Mouse (Mus musculus) heart, embryonic 16.5 days (tissue): ENCODE measurements around the gene Hbb-y. TPM values are rescaled to one million over a fixed set of nuclear protein-coding genes. Genes with fewer than 3 reads are reported as not detected.
"Not testable (repeated sequence)": the region's sequence is repeated elsewhere in the genome, so short reads cannot be mapped to it uniquely, and the experiment has no call there.

Experiments used
- ATAC-seq: fragments of 200-750 bp; cut with Nextera tagmentation; replicated peaks from 2 replicates; pipeline ENCODE4 v1.8.0; 2017; ENCODE audit warnings: moderate number of reproducible peaks; ENCODE audit not compliant: insufficient read depth, low FRiP score; ENCODE audit errors: extremely low read depth
- H3K27ac ChIP-seq: fragments of 300-500 bp; sonication (generic); 2 replicates; pipeline ENCODE4 v1.5.1; 2014; ENCODE audit warnings: mild to moderate bottlenecking, low read length, control low read depth, moderate library complexity
- H3K27me3 ChIP-seq: fragments of 300-500 bp; sonication (generic); 2 replicates; pipeline ENCODE4 v1.6.1; 2014; ENCODE audit warnings: low read length, mixed read lengths; ENCODE audit not compliant: control insufficient read depth, insufficient read depth
- H3K36me3 ChIP-seq: fragments of 300-500 bp; sonication (generic); 2 replicates; pipeline ENCODE4 v1.6.1; 2014; ENCODE audit not compliant: control insufficient read depth, insufficient read depth
- H3K4me1 ChIP-seq: fragments of 300-500 bp; sonication (generic); 2 replicates; pipeline ENCODE4 v1.6.1; 2014; ENCODE audit warnings: low read length, mixed read lengths; ENCODE audit not compliant: control insufficient read depth, insufficient read depth
- H3K4me2 ChIP-seq: fragments of 300-500 bp; sonication (generic); 2 replicates; pipeline ENCODE4 v1.6.1; 2014; ENCODE audit warnings: low read depth, mild to moderate bottlenecking, control low read depth, low read length
- H3K4me3 ChIP-seq: fragments of 300-500 bp; sonication (generic); 2 replicates; pipeline ENCODE4 v1.5.1; 2014; ENCODE audit warnings: mild to moderate bottlenecking, control low read depth, low read length
- H3K9ac ChIP-seq: fragments of 300-500 bp; sonication (generic); 2 replicates; pipeline ENCODE4 v1.6.1; 2014; ENCODE audit warnings: low read length, control low read depth
- H3K9me3 ChIP-seq: fragments of 300-500 bp; sonication (generic); replicated peaks from 2 replicates; pipeline ENCODE4 v1.6.1; 2016; ENCODE audit warnings: low read length; ENCODE audit not compliant: control insufficient read depth
- WGBS: fragments of 180-500 bp; shearing (Covaris S2); extraction: QIAGEN DNeasy Blood & Tissue Kit; methylation state at CpG from one replicate; pipeline ENCODE4 v1.1.7; 2014; 5-methylcytosine and 5-hydroxymethylcytosine counted together
- polyA plus RNA-seq: library from polyadenylated mRNA; unstranded; fragments of >200 nt; fragmentation: Nextera tagmentation; extraction: Ambion mirVana; gene quantifications from 2 replicates; pipeline ENCODE4 v1.2.1, GENCODE M21; 2015

Hbb-y gene
- polyA plus RNA-seq, 1 experiment from 2014 or later = 147 TPM

- Histone ChIP-seq H3K4me3 (no peak overlapping the region), H3K27ac (no peak overlapping the region), H3K4me1 (no peaks in the 10 kb centered on the region), H3K27me3 (no peaks in the 10 kb centered on the region), H3K9ac (no peak overlapping the region), H3K36me3 (no peaks in the 10 kb centered on the region), H3K9me3 (no peaks in the 10 kb centered on the region), H3K4me2 (no peak overlapping the region)
- 10% methylated on average over 2 of the region's 2 CpGs for WGBS
- no peak for ATAC-seq
Observed at GRCm38 (mm10) chr7:103859076-103859475, 6.1 kb upstream of the Hbb-y start.

DNA sequence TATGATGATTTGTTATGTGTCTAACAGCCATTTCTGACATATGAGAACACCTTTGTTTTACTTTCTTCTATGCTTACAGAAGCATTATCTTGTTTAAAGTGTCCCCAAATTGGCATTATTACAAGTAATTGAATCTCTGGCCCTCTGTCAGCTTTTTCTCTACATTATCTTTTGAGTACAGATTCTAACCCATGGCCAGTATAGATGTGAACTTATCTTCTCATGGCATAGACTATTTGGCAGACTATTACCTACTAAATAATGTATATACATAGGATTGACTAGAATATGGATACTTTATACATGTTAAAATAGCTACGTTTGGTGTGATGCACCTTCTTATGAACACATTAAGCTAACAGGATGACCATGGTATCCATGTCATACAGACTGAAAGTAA, 1.7 kb upstream of the Hbb-y start:
- H3K9ac ChIP-seq = no peak overlapping the region
- no peaks in the 10 kb centered on the region for H3K36me3 ChIP-seq
- no peak overlapping the region for H3K4me2 ChIP-seq
- H3K27ac ChIP-seq = no peak overlapping the region
- 63% methylated on average over 1 of the region's 1 CpGs for WGBS
- H3K4me3 ChIP-seq = no peak overlapping the region
- H3K4me1 ChIP-seq = no peaks in the 10 kb centered on the region
- H3K9me3 ChIP-seq = no peaks in the 10 kb centered on the region
- no peaks in the 10 kb centered on the region for H3K27me3 ChIP-seq
- ATAC-seq = no peak

DNA sequence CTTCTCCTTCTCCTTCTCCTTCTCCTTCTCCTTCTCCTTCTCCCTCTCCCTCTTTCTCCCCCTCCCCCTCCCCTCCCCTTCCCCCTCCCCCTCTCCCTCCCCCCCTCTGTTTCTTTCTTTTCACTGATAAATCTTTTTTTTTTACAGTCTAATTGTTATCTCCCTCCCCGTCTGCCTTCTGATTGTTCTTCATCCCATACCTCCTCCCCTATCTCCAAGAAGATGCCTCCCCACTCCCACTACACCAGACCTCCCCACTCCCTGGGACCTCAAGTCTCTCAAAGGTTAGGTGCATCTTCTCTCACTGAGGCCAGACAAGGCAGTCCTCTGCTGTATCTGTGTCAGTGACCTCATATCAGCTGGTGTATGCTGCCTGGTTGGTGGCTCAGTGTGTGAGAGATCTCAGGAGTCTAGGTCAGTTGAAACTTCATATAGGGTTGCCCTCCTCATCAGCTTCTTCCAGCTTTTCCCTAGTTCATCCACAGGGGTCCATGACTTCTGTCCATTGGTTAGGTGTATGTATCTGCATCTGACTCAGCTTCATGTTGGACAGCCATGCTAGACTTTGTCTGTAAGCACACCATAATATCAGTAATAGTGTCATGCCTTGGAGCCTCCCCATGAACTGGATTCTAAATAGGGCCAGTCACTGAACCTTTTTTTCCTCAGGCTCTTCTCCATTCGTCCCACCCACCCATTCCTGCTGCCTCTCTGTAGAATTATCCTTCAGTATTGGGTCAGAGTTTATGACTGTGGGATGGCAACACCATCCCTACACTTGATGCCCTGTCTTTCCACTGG, 8.3 kb downstream of the Hbb-y start:
- 29% methylated on average over 1 of the region's 2 CpGs for WGBS

DNA sequence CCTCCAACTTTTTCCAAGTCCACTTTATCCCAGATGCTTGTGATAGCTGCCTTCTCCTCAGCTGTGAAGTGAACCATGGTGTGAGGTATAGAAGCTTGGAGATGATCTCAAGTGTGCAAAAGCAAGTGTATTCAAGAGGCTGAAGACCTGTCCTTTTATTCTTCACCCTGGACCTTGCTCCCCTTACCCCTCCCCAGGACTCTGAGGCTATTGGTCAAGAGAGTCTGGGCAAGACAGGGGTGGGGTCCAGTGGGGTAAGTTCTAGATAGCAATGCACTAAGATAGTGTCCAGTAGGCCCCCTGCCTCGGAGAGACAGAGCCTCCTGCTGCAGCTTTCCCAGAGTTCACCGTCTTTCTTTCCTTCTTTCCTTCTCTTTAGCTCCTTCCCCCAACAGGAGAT, 10.0 kb downstream of the Hbb-y start, which contains the start of gene Hbb-bh1:
TSS of gene Hbb-bh1 (minus strand) at position 131 of the 400 bp plus-strand sequence.
- Histone ChIP-seq H3K4me2 (no peak within 1 kb of the TSS), H3K27me3 (no peaks in the 10 kb centered on the region), H3K27ac (no peak within 1 kb of the TSS), H3K4me1 (no peaks in the 10 kb centered on the region), H3K4me3 (no peak within 1 kb of the TSS), H3K9ac (no peak within 1 kb of the TSS), H3K9me3 (no peaks in the 10 kb centered on the region), H3K36me3 (no peaks in the 10 kb centered on the region)
- 58% methylated on average over 2 of the region's 2 CpGs for WGBS
- ATAC-seq = no peak

More for the DNA sequence above, 8.3 kb downstream of the Hbb-y start:
- no peak overlapping the region for H3K4me2 ChIP-seq
- no peak overlapping the region for H3K4me3 ChIP-seq
- H3K36me3 ChIP-seq = no peaks in the 10 kb centered on the region
- ATAC-seq = no peak
- no peak overlapping the region for H3K9ac ChIP-seq
- no peaks in the 10 kb centered on the region for H3K27me3 ChIP-seq
- no peaks in the 10 kb centered on the region for H3K9me3 ChIP-seq
- H3K27ac ChIP-seq = no peak overlapping the region
- no peaks in the 10 kb centered on the region for H3K4me1 ChIP-seq

- H3K4me1 ChIP-seq = no peaks in the 10 kb centered on the region
- 73% methylated on average over 3 of the region's 3 CpGs for WGBS
- no peak within 1 kb of the TSS for H3K4me2 ChIP-seq
- no peak for ATAC-seq
- H3K27me3 ChIP-seq = no peaks in the 10 kb centered on the region
- no peak within 1 kb of the TSS for H3K4me3 ChIP-seq
- no peaks in the 10 kb centered on the region for H3K36me3 ChIP-seq
- H3K27ac ChIP-seq = no peak within 1 kb of the TSS
- H3K9me3 ChIP-seq = no peaks in the 10 kb centered on the region
- H3K9ac ChIP-seq = no peak within 1 kb of the TSS
Observed at GRCm38 (mm10) chr7:103840268-103840667, 12.7 kb downstream of the Hbb-y start, which contains the start of gene Hbb-bh2. Gene Hbb-bh2 (minus strand): TSS chr7:103840520.

GRCm38 (mm10) chr7:103827808-103828207, 25.2 kb downstream of the Hbb-y start, which contains the start of gene Hbb-bs:
Gene Hbb-bs (minus strand): TSS chr7:103828096.
- H3K9ac ChIP-seq = no peak within 1 kb of the TSS
- no peaks in the 10 kb centered on the region for H3K9me3 ChIP-seq
- no peaks in the 10 kb centered on the region for H3K4me1 ChIP-seq
- no peak for ATAC-seq
- no peaks in the 10 kb centered on the region for H3K27me3 ChIP-seq
- WGBS = 91% methylated on average over 4 of the region's 4 CpGs
- no peak within 1 kb of the TSS for H3K4me2 ChIP-seq
- H3K27ac ChIP-seq = no peak within 1 kb of the TSS
- no peaks in the 10 kb centered on the region for H3K36me3 ChIP-seq
- H3K4me3 ChIP-seq = no peak within 1 kb of the TSS

DNA sequence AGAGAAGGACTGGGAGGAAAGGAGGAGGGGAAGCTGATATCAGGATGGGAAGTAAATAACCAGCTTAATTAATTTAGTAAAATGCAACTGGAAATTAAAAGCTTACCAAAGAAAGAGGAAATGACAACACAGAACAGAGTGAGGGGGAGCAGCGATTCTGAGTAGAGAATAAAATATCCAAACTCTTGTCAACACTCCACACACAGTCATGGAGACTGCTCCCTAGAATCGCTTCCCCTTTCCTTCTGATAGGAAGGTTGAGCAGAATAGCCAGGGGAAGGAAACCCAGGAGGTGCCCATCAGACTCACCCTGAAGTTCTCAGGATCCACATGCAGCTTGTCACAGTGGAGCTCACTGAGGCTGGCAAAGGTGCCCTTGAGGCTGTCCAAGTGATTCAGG, 25.9 kb downstream of the Hbb-y start:
- H3K27ac ChIP-seq, H3K4me2 ChIP-seq, H3K9me3 ChIP-seq, H3K27me3 ChIP-seq, ATAC-seq, H3K4me3 ChIP-seq, H3K9ac ChIP-seq, H3K36me3 ChIP-seq, H3K4me1 ChIP-seq: not testable (repeated sequence)
- WGBS = no CpG with 5 or more reads among the region's 2 CpGs

DNA sequence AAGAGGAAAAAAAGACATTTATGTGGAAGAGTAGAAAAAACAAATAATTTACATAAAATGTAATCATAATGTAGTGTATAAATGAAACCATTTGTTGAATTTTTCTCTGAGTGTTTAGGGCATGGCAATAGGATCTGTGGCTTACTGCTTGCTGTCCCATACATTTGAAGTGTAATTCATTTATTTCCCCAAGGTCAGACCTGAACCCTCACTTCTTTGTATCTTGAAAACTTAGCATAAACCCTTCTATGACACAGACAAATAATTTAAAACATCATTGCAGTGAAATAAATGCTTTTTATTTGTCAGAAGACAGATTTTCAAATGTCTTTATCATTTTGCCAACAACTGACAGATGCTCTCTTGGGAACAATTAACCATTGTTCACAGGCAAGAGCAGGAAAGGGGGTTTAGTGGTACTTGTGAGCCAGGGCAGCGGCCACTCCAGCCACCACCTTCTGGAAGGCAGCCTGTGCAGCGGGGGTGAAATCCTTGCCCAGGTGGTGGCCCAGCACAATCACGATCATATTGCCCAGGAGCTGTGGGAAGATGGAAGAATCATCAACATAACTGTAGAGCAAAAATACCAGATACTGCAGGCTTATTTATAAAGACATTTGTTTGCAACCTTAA, 26.6 kb downstream of the Hbb-y start:
- H3K36me3 ChIP-seq = no peaks in the 10 kb centered on the region
- WGBS = 47% methylated on average over 3 of the region's 3 CpGs
- no peaks in the 10 kb centered on the region for H3K9me3 ChIP-seq
- no peaks in the 10 kb centered on the region for H3K27me3 ChIP-seq
- H3K4me1 ChIP-seq = no peaks in the 10 kb centered on the region
- no peak overlapping the region for H3K27ac ChIP-seq
- no peak overlapping the region for H3K4me2 ChIP-seq
- no peak overlapping the region for H3K9ac ChIP-seq
- no peak overlapping the region for H3K4me3 ChIP-seq
- no peak for ATAC-seq

GRCm38 (mm10) chr7:103825536-103826254, 27.3 kb downstream of the Hbb-y start:
- no peak overlapping the region for H3K4me2 ChIP-seq
- H3K27ac ChIP-seq = no peak overlapping the region
- 85% methylated on average over 3 of the region's 3 CpGs for WGBS
- no peak overlapping the region for H3K4me3 ChIP-seq
- H3K27me3 ChIP-seq = no peaks in the 10 kb centered on the region
- no peaks in the 10 kb centered on the region for H3K4me1 ChIP-seq
- no peak overlapping the region for H3K9ac ChIP-seq
- H3K36me3 ChIP-seq = no peaks in the 10 kb centered on the region
- ATAC-seq = no peak
- H3K9me3 ChIP-seq = no peaks in the 10 kb centered on the region
